Mouse (Mus musculus): ENCODE results near the gene Ptpn14.
A peak's percentile ranks its signal among the peaks of the same experiment; 100 is the strongest.

Ptpn14 gene

DNA sequence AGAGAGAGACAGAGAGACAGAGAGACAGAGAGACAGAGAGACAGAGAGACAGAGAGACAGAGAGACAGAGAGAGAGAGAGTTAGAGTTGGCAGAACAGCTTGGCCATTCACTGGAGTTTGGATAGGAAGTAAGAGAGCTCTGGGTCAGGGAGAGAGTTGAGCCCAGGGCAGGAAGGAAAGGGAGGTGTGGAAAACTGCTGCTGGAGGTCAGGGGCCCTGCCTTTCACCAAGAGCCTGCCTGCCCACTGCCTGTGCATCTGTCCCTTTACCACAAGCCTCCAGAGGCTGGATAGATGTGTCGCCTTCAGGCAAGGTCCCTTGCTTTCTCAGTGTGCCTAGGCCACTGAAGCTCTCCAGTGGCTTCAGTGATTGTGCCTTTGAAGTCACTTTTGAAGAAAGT, 46.7 kb downstream of the Ptpn14 start:
- DNase-seq: no peak

DNA sequence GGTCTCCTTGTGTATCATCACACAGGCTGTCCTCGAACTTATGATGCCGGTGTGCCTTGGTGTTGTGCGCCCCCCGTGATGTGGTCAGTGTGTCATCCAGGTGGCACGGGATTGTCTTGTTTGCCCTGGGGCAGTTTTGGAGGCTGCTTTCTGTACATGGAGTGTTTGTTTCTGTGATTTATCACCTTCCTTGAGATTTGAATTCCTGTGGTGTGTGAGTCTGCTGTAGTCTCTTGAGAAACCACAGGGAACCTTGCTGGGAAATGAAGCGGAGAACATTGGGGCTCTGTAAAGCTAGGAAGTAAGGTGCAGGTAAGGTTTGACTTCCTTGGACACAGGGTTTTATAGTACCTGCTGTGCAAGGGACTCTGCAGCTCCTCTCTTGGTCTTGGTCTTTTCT, 49.1 kb downstream of the Ptpn14 start:
- no peak for DNase-seq

DNA sequence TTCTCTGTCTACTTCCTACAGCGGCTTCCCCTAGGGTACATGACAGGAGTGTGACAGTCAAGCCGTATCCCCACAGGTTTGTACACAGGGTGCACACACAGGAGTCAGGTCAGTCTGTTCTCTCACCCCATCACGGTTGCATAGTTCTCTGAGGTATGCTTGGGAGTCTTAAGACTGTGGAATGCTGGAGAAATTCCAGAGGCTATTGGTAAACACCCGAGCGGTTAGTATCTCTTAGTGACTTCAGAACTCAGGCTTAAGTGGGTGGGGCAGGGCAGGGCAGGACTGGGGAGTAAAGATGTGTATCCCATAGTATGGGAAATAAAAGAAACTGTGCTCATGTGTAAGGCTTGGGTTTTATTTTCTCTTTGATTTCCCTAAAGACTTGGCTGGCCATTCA, 50.3 kb downstream of the Ptpn14 start:
- DNase-seq: no peak

DNA sequence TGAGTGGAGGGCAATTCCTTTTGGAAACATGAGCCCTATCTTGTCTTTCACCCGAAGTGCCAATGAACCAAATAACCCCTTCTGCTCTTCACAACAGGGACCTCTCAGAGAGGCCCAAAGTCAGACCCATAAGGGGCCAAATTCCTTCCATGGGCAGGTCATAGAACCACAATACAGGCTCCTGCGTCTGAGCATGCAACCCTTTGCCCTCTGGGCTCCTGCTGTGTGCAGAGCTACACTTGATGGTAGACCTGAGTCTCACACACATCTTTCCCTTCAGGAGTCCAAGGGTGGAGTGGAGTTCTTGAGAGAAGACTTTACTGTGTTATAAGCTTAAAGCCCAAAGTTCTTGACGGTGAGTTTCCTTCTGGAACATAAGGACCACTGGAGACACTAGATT, 51.2 kb downstream of the Ptpn14 start:
- DNase-seq: no peak

DNA sequence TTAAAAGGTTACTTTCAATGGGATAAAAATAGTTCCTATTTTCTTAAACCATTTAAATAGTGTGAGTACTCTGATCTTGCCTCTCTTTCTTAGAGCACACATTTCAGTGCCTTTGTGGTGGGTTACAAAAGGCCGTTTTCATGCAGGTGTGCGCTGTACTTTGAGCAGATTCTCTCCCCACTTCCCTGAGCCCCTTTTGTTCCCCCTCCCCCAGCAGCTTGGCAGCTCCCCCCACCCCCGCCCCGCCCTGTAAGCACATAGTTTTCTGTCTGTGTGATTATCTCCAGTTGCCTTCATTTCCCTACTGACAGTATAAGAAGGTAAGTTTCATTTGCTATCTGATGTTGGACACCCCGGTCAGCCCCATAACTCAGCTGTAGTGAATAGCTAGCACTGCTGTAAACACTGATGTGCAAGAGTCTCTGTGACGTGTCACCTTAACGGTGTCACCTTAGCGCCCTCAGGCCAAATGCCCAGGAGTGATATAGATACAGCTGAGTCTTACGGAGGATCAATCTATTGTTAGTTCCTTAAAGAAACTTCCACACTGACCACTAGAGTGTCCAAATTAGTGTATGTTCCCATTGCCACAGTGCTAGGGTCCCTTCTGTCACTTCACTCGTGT, 53.8 kb downstream of the Ptpn14 start:
- DNase-seq: no peak

DNA sequence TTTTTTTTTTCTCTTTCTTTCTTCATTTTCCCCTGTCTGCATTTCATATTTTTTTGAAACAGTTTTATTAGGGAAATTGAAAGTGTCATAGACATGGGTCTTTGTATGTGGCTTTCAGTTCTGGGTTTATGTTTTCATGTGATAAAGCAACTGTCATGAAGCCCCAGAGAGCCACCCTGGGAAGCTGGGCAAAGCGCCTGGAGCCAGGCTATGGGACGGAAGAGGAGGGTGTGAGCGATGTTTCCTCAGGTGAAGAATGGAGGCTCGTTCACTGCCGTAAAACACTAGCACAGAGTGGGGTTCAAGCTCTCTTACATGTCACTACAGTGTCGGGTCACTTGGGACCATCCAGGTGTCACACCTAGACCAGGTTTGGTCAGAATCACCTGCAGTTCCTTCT, 54.6 kb downstream of the Ptpn14 start:
- no peak for DNase-seq

DNA sequence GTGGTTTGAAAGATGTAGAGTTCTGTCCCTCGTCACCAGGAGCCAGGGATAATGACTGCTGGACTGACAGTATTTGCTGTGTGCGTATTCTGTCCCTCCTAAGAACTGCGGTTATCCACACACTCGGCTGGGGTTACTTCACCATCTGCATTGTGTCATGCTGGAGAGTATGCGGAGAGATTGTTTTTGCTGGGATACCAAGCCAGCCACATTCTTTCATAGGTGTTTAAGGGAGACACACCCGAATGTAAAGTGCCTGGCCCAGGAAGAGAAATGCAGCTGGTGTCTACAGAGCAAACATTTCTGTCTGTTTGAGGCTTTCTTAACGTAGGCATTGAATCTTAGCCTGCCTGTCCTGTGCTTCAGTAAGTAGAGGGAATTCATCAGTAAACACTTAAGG, 56.4 kb downstream of the Ptpn14 start:
- DNase-seq: no peak

DNA sequence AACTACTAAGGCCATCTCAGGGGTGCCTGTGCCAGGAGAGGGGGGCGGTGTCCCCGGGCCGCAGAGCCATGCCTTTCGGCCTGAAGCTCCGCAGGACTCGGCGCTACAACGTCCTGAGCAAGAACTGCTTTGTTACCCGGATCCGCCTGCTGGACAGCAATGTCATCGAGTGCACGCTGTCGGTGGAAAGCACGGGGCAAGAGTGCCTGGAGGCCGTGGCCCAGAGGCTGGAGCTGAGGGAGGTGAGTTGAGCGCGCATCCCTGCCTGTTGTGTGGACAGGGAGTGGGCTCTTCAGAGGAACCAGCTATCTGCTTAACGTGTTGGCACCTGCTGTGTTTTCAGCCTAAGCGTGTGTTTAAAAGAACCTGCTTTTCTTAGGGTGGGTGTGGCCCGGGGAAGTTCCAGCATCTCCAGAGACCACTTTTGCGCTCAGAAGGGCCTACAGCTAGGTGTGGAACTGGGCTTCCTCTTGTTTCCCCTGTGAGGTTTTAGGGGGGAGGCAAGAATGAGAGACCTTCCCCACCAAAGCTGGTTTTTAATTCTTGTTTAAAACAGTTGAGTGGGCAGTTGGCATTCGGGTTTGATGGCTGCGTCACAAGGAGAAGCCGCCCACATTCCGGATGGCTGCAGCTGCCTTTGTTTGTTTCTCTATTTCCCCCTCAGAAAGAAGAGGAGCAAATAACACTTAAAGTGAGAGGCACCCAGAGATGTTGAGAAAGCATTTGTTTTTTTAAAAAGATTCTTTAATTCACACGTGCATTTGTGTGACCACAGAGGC, 58.8 kb downstream of the Ptpn14 start:
- no peak for DNase-seq

DNA sequence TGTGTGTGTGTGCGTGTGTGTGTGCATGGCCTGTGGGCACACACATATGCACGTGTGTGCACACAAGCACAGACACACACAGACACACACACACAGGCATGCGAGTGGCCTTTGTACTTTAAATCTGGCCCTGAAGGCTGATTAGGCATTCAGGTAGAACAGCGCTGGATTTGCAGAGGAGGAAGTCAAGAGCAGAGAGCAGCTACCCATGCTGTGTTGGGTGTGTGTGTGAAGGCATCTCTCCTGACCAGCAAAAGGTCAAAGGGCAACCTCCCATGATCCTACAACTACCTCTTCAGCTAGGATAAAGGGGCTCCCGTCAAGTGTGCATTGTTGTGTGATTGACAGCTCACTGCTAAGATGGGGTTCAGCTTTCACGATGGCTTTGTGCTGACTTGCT, 61.5 kb downstream of the Ptpn14 start:
- DNase-seq: no peak

DNA sequence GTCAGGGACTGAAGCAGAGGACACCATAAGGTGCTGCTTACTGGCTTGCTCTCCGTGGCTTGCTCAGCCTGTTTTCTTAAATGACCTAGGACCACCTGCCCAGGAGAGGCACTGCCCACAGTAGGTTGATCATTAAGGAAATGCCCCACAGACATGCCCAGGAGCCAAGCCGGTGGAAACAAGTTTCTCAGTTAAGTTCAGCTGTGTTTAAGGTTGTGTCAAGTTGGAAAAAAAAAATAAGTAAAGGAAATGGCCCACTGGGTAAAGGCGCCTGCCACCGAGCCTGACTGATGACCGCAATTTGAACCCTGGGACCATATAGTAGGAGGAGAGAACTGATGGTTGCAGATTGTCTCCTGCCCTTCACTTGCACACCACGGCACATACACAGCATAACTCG, 62.6 kb downstream of the Ptpn14 start:
- DNase-seq: no peak

DNA sequence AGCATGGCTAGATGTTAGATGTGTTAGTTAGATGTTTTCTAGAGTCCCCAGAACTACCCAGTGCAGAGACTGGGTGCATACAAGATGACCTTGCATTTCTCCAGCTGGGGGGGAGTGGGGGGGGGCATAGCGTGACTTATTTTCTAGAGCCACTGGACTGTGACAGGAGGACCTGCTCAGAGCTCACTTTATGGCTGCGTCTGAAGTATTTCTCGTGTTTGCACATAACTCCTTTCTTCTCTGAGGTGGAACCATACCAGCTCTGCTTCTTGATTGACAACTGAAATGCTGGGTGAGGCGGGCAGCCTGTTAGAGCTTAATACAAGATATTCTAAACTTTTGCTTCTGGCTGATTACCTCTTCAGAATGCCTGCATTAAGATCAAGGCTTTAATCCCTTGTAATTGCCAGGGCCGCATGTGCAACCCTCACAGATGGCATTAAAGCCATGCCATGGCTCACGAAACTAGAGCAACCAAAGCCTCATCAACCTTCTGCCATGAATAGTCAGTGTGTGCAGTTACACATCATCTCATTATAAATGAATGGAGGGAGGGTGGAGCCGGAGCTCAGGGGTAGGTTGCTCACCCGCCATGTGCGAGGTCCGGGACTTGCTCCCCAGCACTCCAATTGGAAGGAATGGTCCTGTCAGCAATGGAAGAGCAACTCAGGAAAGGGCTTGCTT, 63.6 kb downstream of the Ptpn14 start:
- DNase-seq: peak; percentile 96

DNA sequence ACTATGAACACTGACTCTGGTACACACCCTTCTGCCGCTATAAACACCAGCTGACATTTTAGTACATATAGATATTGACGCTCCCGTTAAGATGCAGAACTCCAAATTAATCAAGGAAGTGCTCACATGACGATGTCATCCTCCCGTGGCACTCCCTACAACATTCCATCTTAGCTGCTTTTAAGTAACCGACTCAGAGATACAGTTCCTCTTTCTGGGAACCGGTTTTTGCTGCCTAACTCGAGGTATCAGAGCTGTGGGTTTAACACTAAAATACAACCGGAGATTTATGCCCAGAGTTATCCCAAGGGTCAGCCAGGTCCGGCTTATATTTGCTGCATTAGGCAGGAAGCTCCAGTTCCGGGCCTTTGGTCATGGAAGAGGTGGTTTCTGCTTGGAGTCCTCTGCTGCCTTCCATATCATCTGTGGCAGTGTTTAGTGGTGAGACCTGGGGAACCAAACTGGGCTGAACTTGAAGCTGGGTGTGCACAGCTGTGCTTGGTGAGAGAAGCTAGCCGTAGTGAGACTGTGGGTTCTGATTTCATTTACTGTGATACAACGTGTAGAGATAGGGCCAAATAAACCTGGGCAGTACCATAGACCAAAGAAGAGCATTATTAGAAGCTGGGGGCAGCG, 64.6 kb downstream of the Ptpn14 start:
- DNase-seq: no peak

DNA sequence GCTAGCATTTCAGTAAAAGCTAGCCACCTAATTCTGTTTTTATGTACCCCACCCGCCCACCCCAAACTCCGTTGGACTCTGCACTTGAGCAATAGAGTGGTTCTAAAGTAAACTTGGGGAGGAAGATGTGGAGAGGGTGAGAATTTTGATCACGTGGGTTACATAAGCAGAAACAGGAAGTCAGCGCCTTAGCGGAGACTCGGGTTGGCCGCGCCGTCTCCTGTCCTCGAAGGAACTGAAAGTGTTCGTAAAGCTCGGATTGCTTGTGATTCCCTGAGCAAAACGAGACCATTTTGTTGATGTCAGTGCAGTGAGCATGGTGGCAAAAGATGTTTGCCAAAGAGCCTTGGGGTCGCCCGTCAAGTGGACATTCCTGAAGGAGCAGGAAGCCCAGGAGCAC, 70.9 kb downstream of the Ptpn14 start:
- no peak for DNase-seq

DNA sequence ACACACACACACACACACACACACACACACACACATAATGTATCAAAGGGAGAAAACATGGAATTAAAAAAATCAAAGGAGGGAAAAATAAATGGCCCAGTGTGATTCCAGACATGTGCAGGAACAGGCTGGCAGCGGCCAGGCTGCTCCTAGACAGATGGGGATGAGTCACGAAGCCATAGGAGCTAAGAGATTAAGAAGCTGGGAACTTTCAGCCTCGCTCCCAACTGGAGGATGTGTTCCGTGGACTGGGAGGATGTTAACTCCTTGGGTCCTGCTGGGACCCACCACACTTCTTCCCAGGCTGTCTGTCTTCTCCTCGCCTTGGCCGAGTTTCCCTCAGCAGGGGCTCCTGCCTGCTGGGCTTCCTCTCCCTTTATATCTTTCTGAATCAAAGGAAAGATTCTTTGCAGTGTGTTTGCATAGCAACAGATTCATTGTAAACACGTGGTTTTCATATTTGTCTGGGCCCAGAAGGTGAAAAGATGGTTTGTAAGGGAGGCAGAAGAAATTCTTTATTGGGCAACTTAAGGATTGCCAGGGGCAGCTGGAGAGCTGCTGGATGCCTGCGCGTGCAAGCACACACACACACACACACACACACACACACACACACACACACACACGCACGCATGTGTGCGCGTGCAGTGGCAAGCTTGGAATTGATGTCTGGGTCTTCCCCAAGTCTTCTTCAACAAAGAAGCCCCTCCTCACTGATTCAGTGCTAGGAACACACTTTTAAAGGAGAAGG, 72.3 kb downstream of the Ptpn14 start:
- peak; percentile 64 for DNase-seq

DNA sequence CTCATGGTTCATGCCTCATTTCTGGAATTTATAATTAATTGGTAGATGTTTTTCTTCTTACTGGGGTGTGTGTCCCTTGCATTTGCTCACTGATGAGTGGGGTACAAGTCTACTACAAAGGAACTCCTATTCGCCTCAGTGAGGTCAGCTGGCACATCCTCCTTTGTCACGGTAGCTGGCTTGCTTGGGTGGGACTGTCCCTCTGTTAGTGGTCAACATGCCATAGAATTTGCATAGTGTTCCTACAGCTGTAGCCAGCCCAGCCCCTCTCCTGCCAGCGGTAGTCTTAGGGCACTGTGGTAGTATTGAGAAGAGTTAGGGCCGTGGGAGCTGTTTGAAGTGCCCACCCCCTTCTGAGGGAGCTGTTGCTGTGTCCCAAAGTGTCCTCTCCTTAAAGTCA, 73.2 kb downstream of the Ptpn14 start:
- no peak for DNase-seq

DNA sequence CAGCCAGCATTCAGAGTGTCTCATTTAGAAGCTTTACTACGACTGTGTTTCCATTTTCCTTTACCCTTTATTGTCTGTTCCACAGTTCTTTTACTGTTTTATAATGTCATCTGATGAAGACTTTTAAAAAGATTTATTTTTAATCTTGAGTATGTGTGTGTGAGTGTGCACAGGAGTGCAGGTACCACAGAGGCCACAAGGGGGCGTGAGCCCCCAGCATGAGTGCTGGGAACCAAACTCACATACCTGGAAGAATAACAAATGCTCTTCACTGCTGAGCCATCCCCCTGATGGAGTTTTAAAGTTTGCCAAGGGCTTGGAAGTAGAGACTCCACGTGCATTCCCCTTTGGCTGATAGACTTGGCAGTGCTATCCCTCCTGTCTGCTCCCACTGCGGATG, 74.5 kb downstream of the Ptpn14 start:
- DNase-seq: no peak

DNA sequence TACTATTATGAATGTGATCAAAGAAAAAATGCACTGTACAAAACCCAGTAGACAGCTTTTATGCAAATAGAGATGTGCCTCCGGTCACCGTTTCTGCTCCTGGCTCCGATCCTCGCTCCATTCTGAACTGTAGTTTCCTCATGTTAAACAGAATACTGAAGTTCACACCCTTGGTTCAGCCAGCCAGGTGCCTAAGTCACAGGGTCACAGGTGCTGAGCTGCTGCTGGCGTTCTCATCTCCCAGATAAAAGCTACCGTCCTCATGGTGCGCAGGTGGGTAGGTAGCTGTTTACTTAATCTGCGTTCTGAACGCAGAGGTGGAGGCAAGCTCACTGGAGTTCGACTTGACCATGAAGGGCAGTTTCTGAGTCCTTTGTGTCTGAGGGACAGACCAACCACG, 75.7 kb downstream of the Ptpn14 start:
- no peak for DNase-seq

DNA sequence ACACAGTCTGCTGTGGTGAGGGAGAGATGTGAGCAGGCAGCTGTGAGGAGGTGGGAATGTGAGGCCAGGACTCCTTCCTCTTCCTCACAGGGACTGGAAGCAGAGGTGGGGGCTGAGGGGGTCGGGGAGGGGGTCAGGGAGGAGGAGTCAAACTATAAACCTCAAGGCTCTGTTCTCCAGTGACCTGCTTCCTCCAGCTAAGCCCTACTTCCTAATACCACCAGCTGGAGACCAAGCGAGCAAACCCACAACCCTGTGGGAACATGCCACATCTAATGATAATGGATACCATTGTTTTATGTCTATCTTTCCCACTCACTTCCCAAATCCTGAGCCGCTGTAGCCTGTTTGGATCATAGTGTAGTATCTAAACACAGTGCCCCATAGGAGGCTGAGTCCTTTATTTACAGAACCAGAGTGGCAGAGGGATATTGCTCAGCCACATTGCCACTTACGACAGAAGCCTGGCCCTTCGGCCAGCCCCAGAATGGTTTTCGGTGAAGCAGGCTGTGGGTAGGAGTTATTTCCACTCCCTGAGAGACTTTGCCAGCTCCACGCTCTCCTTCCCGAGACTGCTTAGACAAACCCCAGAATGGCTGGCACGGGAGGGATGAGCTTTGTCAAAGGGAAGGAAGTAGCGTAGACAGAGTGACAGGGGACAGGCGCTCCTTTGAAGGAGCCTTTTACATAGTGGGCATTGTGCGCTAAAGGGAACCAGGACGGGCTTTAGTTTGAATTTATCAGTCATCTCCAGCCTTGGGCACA, 78.6 kb downstream of the Ptpn14 start:
- peak; percentile 52 for DNase-seq

DNA sequence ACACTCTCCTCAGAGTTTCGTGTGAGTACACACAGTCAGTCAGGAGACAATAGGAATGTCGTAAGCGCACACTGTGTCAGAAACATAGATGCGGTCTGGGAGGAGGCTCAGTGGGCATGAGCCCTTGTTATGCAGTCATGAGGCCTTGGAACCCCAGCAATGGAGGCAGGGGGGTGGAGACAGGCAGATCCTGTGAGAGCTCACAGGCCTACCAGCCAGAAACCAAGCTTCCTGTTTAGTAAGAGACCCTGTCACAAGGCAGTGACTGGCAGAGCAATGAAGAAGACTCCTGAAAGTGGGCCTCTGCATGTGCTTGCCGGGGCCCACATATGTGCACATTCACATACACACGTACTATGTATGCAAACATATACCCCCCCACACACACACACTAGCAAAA, 79.9 kb downstream of the Ptpn14 start:
- DNase-seq: no peak

DNA sequence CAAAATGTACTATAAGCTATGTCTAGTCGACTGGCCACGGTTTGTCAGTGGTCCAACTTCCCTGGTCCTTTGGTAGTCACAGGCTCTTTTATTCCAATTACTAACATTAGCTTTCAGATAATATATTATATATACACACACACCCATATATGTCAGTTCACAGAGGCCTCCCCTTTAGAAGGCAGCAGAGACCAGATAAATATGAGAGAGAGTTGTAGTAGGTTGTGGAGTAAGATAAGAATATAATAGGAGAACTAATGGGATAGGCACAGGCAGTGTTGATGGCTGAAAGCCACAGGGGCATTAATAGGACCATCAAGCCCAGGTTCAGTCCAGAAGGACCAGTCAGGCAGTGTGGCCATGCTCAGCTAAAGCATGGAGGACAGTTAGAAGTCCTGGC, 80.4 kb downstream of the Ptpn14 start:
- DNase-seq: no peak

DNA sequence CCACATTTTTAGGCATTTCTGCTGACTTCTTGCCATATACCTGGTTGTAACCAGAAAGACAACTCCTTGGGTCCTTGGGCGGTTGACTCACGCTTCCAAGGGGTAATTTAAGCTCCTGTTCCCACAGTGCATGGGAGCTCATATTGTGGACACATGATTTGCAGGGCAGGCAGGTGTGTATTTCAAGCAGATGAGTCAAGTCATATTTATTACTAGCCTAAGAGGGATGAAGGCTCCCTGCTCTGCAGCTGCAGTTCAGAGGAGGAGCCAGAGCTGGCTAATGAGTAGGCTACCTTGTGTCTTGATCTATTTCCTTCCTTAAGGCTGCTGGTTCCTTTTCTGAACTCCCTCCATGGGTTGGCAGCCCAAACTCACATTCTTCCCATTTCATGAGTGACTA, 83.7 kb downstream of the Ptpn14 start:
- no peak for DNase-seq

DNA sequence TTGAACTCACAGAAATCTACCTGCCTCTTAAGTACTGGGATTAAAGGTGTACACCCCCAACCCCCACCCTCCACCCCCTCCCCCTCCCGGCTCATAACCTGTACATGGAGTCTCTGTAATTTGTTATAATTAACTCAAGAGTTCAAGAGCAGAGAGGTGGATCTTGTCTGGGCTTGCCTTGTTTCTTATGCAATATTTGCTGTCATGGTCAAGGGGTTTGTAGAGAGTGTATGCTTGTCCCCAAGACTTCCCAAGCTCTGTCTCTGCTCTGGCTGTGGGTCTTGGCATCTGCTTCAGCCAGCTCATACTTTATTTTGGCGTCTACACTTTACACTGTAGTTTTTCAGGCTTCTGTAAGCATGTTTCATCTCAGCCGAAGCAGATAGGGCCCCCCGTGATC, 86.3 kb downstream of the Ptpn14 start:
- DNase-seq: no peak

Measured in retina, postnatal 1 day (tissue).